Mouse (Mus musculus): ENCODE results near the gene Tmem121b.

- no peak for TF ChIP-seq CTCF (IDR thresholded peaks at IDR 0.05)
- TF ChIP-seq EP300 (IDR thresholded peaks at IDR 0.05; ENCODE audit: insufficient read depth, low read depth, low read length), result no peak
Observed at GRCm38 (mm10) chr6:120485038-120485437, 8.6 kb downstream of the Tmem121b start.
